Mouse (Mus musculus): ENCODE measurements around the gene Rabgap1. TPM values are rescaled to one million over a fixed set of nuclear protein-coding genes. Genes with fewer than 3 reads are reported as not detected.

Gene Rabgap1
- polyA plus RNA-seq, 1 experiment from 2014 or later = 40.8 TPM

GRCm38 (mm10) chr2:37572141-37572540 lies 129.1 kb downstream of the Rabgap1 start:
- no peak overlapping the region for H3K27ac ChIP-seq (replicated peaks)
- no peak overlapping the region for H3K9ac ChIP-seq
- 86% methylated on average over 2 of the region's 2 CpGs for WGBS
- no peak overlapping the region for H3K4me2 ChIP-seq
- ATAC-seq (ENCODE audit: low FRiP score, low read depth) = no peak
- no peak overlapping the region for H3K4me3 ChIP-seq
- H3K36me3 ChIP-seq = peaks cover 10% of the 10 kb centered on the region
- H3K4me1 ChIP-seq (replicated peaks) = no peaks in the 10 kb centered on the region
- H3K27me3 ChIP-seq = no peaks in the 10 kb centered on the region
- H3K9me3 ChIP-seq = no peaks in the 10 kb centered on the region

- Histone ChIP-seq H3K4me2 (no peak overlapping the region), H3K4me3 (no peak overlapping the region), H3K36me3 (peaks cover 7% of the 10 kb centered on the region; the same call in 1 of the 2 replicates), H3K9me3 (no peaks in the 10 kb centered on the region), H3K27ac (replicated peaks) (no peak overlapping the region), H3K27me3 (no peaks in the 10 kb centered on the region), H3K4me1 (replicated peaks) (no peaks in the 10 kb centered on the region), H3K9ac (no peak overlapping the region)
- WGBS = 88% methylated on average over 1 of the region's 1 CpGs
- ATAC-seq (ENCODE audit: low FRiP score, low read depth) = no peak
Observed at GRCm38 (mm10) chr2:37576661-37577060, 133.6 kb downstream of the Rabgap1 start.

GRCm38 (mm10) chr2:37578185-37578584 lies 135.1 kb downstream of the Rabgap1 start:
- no peak overlapping the region for H3K9ac ChIP-seq

DNA sequence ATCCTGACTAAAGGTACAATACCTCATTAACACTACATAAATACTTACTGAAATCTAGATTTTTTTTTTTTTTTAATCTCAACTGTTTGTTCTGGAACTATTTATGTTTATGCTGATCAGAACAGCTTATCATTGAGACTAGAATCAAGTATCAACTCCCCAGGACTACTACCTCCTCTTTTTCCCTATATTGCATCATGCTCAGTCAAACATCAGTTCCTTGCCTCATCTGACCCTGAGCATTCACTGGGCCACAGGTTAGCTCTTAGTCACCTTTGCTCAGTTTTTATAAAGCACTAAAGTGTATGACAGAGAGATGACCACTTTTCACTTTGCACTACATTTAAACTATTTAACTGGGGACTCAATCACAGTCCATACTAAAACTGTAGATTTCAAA lies 144.8 kb downstream of the Rabgap1 start:
- Histone ChIP-seq H3K9ac (no peak overlapping the region), H3K27ac (replicated peaks) (no peak overlapping the region), H3K27me3 (no peaks in the 10 kb centered on the region), H3K4me3 (no peak overlapping the region), H3K4me2 (no peak overlapping the region), H3K36me3 (peaks cover 19% of the 10 kb centered on the region), H3K4me1 (replicated peaks) (no peaks in the 10 kb centered on the region), H3K9me3 (no peaks in the 10 kb centered on the region)
- ATAC-seq (ENCODE audit: low FRiP score, low read depth) = no peak

More at GRCm38 (mm10) chr2:37578185-37578584, 135.1 kb downstream of the Rabgap1 start:
- H3K4me1 ChIP-seq (replicated peaks) = no peaks in the 10 kb centered on the region
- no peak overlapping the region for H3K4me2 ChIP-seq
- no peak for ATAC-seq (ENCODE audit: low FRiP score, low read depth)
- H3K27ac ChIP-seq (replicated peaks) = no peak overlapping the region
- H3K9me3 ChIP-seq = no peaks in the 10 kb centered on the region
- H3K27me3 ChIP-seq = no peaks in the 10 kb centered on the region
- no peak overlapping the region for H3K4me3 ChIP-seq
- peaks cover 7% of the 10 kb centered on the region; the same call in 1 of the 2 replicates for H3K36me3 ChIP-seq
- 89% methylated on average over 2 of the region's 2 CpGs for WGBS

Other genes with a start within 250 kb of the Rabgap1 start
- not detected in 2 replicates for gene Olfr366, start 231.7 kb upstream of the Rabgap1 start, polyA plus RNA-seq (2015; fragmentation: Nextera tagmentation; extraction: Ambion mirVana)
- not detected in 2 replicates for gene Olfr368, start 116.8 kb upstream of the Rabgap1 start, polyA plus RNA-seq (2015; fragmentation: Nextera tagmentation; extraction: Ambion mirVana)
- gene Pdcl, start 83.9 kb upstream of the Rabgap1 start, polyA plus RNA-seq (2015; fragmentation: Nextera tagmentation; extraction: Ambion mirVana) = 48.9 and 49.2 TPM in 2 replicates
- 18.0 and 19.9 TPM in 2 replicates for gene Rc3h2, start 20.4 kb upstream of the Rabgap1 start, polyA plus RNA-seq (2015; fragmentation: Nextera tagmentation; extraction: Ambion mirVana)
- gene Zbtb26, start 144 bp upstream of the Rabgap1 start, polyA plus RNA-seq (2015; fragmentation: Nextera tagmentation; extraction: Ambion mirVana) = 6.8 and 7.6 TPM in 2 replicates
- 13.5 and 14.6 TPM in 2 replicates for gene Zbtb6, start 108 bp upstream of the Rabgap1 start, polyA plus RNA-seq (2015; fragmentation: Nextera tagmentation; extraction: Ambion mirVana)
- 16.0 and 16.3 TPM in 2 replicates for gene Gpr21, start 73.1 kb downstream of the Rabgap1 start, polyA plus RNA-seq (2015; fragmentation: Nextera tagmentation; extraction: Ambion mirVana)